Mouse (Mus musculus) liver, embryonic 14.5 days (tissue): ENCODE measurements around the gene Myo18b.

Source experiments
- CTCF ChIP-seq: IDR thresholded peaks from 2 replicates; pipeline ENCODE4 v1.5.1; 2016; ENCODE audit warnings: antibody characterized with exemption, low read depth, control low read depth
- EP300 ChIP-seq: IDR thresholded peaks from 2 replicates; pipeline ENCODE4 v1.6.1; 2016; ENCODE audit warnings: antibody characterized with exemption, low read depth

- TF ChIP-seq CTCF (peak; percentile 65), EP300 (no peak)
Measured at GRCm38 (mm10) chr5:112642731-112643130, 253.4 kb downstream of the Myo18b start.
